Mouse (Mus musculus) heart, postnatal 10 days (tissue): ENCODE data around the gene Hprt. TPM values are rescaled to one million over a fixed set of nuclear protein-coding genes. Genes with fewer than 3 reads are reported as not detected.

Experiments
- microRNA-seq, 2 experiments: library from miRNA; unstranded; fragments of <30 nt; microRNA quantifications; one replicate each; pipeline ENCODE4 v1.2.0; 2022
- total RNA-seq, 2 experiments: library from RNA; stranded (reverse); gene quantifications; 2 replicates each; pipeline ENCODE4 v1.2.3; 2021

Gene Hprt
- total RNA-seq, 2 experiments from 2014 or later = 85.3 to 95.9 TPM

Small RNAs within 50 kb of the gene (microRNA-seq; reads per million reads assigned to microRNA genes)
- 19,544 to 35,430 reads per million in 2 experiments for gene Mir322
- 5,741 to 10,370 reads per million in 2 experiments for gene Mir351
- gene Mir450-1 = 12.9 to 33.4 reads per million in 2 experiments
- gene Mir450-2 = 8.3 to 12.9 reads per million in 2 experiments
- gene Mir450b = 285 to 325 reads per million in 2 experiments
- 489 to 825 reads per million in 2 experiments for gene Mir503
- gene Mir542 = 1,490 to 2,246 reads per million in 2 experiments

Other genes with a start within 250 kb of the Hprt start
- under 1 TPM; 0.45 to 0.72 TPM for gene Ccdc160, start 196.9 kb upstream of the Hprt start, total RNA-seq
- 1 to 10 TPM; 7.6 to 8.1 TPM for gene Phf6, start 75.9 kb upstream of the Hprt start, total RNA-seq